Mouse (Mus musculus) retina, adult 2 months (tissue): Measurements from ENCODE around the gene Tmem37.

Experiments used
- DNase-seq: peaks from one replicate; pipeline ENCODE4 v3.0.0-alpha.2; 2012; ENCODE audit warnings: low read depth, low spot score

The Tmem37 gene

GRCm38 (mm10) chr1:120057674-120058430 is 16.0 kb downstream of the Tmem37 start:
- DNase-seq: no peak

- no peak for DNase-seq
These were observed 16.8 kb downstream of the Tmem37 start for GRCm38 (mm10) chr1:120057044-120057443.

- no peak for DNase-seq
These were observed 17.6 kb downstream of the Tmem37 start for GRCm38 (mm10) chr1:120056236-120056635.

GRCm38 (mm10) chr1:120055475-120055874 is 18.4 kb downstream of the Tmem37 start:
- DNase-seq: no peak

- DNase-seq: no peak
These were observed 18.9 kb downstream of the Tmem37 start for GRCm38 (mm10) chr1:120054997-120055396.

- DNase-seq: no peak
These were observed 22.8 kb downstream of the Tmem37 start for GRCm38 (mm10) chr1:120051070-120051469.

GRCm38 (mm10) chr1:120047325-120047724 is 26.5 kb downstream of the Tmem37 start:
- no peak for DNase-seq

GRCm38 (mm10) chr1:120044584-120044983 is 29.3 kb downstream of the Tmem37 start:
- DNase-seq: no peak

- no peak for DNase-seq
These were observed 31.5 kb downstream of the Tmem37 start for GRCm38 (mm10) chr1:120042421-120042820.

- no peak for DNase-seq
These were observed 35.3 kb downstream of the Tmem37 start for GRCm38 (mm10) chr1:120038594-120038993.

- no peak for DNase-seq
These were observed 36.7 kb downstream of the Tmem37 start for GRCm38 (mm10) chr1:120037021-120037683.

- DNase-seq: no peak
These were observed 38.3 kb downstream of the Tmem37 start for GRCm38 (mm10) chr1:120035456-120036034.

GRCm38 (mm10) chr1:120034793-120035192 is 39.1 kb downstream of the Tmem37 start:
- DNase-seq: no peak

- DNase-seq: no peak
These were observed 40.4 kb downstream of the Tmem37 start for GRCm38 (mm10) chr1:120033469-120033854.

GRCm38 (mm10) chr1:120032804-120033468 is 40.9 kb downstream of the Tmem37 start:
- DNase-seq: peak; percentile 40

GRCm38 (mm10) chr1:120030474-120030873 is 43.4 kb downstream of the Tmem37 start:
- no peak for DNase-seq

GRCm38 (mm10) chr1:120027693-120028092 is 46.2 kb downstream of the Tmem37 start:
- no peak for DNase-seq

- no peak for DNase-seq
These were observed 48.8 kb downstream of the Tmem37 start for GRCm38 (mm10) chr1:120025050-120025439.

- no peak for DNase-seq
These were observed 49.4 kb downstream of the Tmem37 start for GRCm38 (mm10) chr1:120024331-120025049.

GRCm38 (mm10) chr1:120021951-120022350 is 51.9 kb downstream of the Tmem37 start:
- no peak for DNase-seq

GRCm38 (mm10) chr1:120020322-120020897 is 53.5 kb downstream of the Tmem37 start:
- no peak for DNase-seq
